7 mouse cellular contexts compared by ENCODE assay signal in the genomic region with DNA sequence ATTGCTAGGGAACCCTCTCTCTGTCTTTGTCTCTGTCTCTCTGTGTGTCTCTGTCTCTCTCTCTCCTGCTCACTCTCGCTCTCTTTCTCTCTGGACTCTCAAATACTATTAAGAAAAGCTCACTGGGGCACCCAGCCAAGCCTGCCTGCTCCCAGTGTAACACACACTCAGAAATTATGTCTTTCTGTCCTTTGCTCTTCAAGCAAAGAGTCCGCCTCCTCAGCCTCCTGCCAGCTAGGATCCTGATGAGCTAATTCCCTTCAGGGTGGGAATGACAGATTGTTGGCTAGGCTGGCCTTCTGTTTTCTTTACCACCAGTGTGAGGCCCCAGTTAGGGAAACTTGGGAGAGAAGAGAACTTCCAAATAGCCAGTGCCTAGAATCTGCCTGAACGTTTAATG. TPM values are rescaled to one million over a fixed set of nuclear protein-coding genes. Genes with fewer than 3 reads are reported as not detected.
DNase-seq lines count a peak whose midpoint lies in the region; ATAC-seq and TF ChIP-seq lines count a peak whose summit lies in the region.

No protein-coding gene starts in this region.

- WGBS in midbrain, postnatal 0 days, result 39% methylated on average over 3 of the region's 3 CpGs
- WGBS in midbrain, embryonic 10.5 days, result 74% methylated on average over 3 of the region's 3 CpGs

- peaks cover 4% of the 10 kb centered on the region for H3K4me1 ChIP-seq in midbrain, postnatal 0 days (ENCODE audit: insufficient read depth, low read length)
- H3K4me1 ChIP-seq in midbrain, embryonic 10.5 days, result peaks cover 34% of the 10 kb centered on the region

- no peaks in the 10 kb centered on the region for H3K9me3 ChIP-seq in midbrain, postnatal 0 days (ENCODE audit: low read length)
- H3K9me3 ChIP-seq in midbrain, embryonic 10.5 days (replicated peaks), result no peaks in the 10 kb centered on the region

- no peaks in the 10 kb centered on the region for H3K36me3 ChIP-seq in midbrain, postnatal 0 days (ENCODE audit: insufficient read depth, low read length)
- H3K36me3 ChIP-seq in midbrain, embryonic 10.5 days, result no peaks in the 10 kb centered on the region

- TF ChIP-seq CTCF in midbrain, postnatal 0 days (IDR thresholded peaks at IDR 0.05), result no peak

- H3K27me3 ChIP-seq in midbrain, postnatal 0 days (ENCODE audit: insufficient read depth, low read length), result no peaks in the 10 kb centered on the region
- no peaks in the 10 kb centered on the region for H3K27me3 ChIP-seq in midbrain, embryonic 10.5 days (ENCODE audit: low read depth, poor library complexity, severe bottlenecking)

- no peak overlapping the region for H3K4me2 ChIP-seq in midbrain, postnatal 0 days (ENCODE audit: low read depth, low read length, poor library complexity, severe bottlenecking)

- H3K27ac ChIP-seq in midbrain, postnatal 0 days (ENCODE audit: low read depth, low read length), result no peak overlapping the region
- H3K27ac ChIP-seq in midbrain, embryonic 10.5 days (replicated peaks), result no peak overlapping the region

- ATAC-seq in midbrain, postnatal 0 days (ENCODE audit: low FRiP score), result no peak

- DNase-seq in midbrain, postnatal 0 days (ENCODE audit: low spot score), result peak; percentile 77
- DNase-seq in midbrain, embryonic 10.5 days (ENCODE audit: low spot score), result no peak
- DNase-seq in cerebellum, postnatal 14 days, result peak; percentile 49
- DNase-seq in heart, postnatal 10 days, result peak; percentile 80 to 83
- DNase-seq in layer of hippocampus, postnatal 10 days (ENCODE audit: low spot score in 2 of 2), result peak; percentile 23 to 45
- peak; percentile 57 for DNase-seq in retina, postnatal 1 day
- no peak for DNase-seq in T-cell, adult 2 months (ENCODE audit: low spot score)

- no peak overlapping the region for H3K9ac ChIP-seq in midbrain, postnatal 0 days (replicated peaks; ENCODE audit: low read length, poor library complexity, severe bottlenecking)

- intact Hi-C loops in heart, postnatal 10 days (cut with DNase I), result no loop called here

- H3K4me3 ChIP-seq in midbrain, postnatal 0 days (ENCODE audit: low read depth, low read length), result no peak overlapping the region
- no peak overlapping the region for H3K4me3 ChIP-seq in midbrain, embryonic 10.5 days

RNA-seq across cellular contexts. Expression of a gene that starts 57.1 kb away (rescaled TPM):
- total RNA-seq in midbrain, postnatal 0 days (2014; rRNA removed), result 21.0 and 23.7 TPM in 2 replicates
- 14.5 and 14.8 TPM in 2 replicates for polyA plus RNA-seq in midbrain, postnatal 0 days (2015; fragmentation: Nextera tagmentation; extraction: Ambion mirVana)
- polyA plus RNA-seq in midbrain, embryonic 10.5 days (2016; fragmentation: Nextera tagmentation; extraction: Ambion mirVana), result 36.3 and 45.7 TPM in 2 replicates
- total RNA-seq in heart, postnatal 10 days (2021), result 10 to 100 TPM; 34.9 to 36.4 TPM
- 10 to 100 TPM; 20.3 to 25.8 TPM for total RNA-seq in layer of hippocampus, postnatal 10 days (2021)

Comparison
In these comparisons a context has a peak if more than half of its experiments do, and no peak if none do; other contexts are left out.
1. DNase-seq: peak in midbrain, postnatal 0 days (single experiment), cerebellum, postnatal 14 days (2 of 2), heart, postnatal 10 days (2 of 2), layer of hippocampus, postnatal 10 days (2 of 2) and retina, postnatal 1 day (single experiment); none in midbrain, embryonic 10.5 days (single experiment) and T-cell, adult 2 months (single experiment).